Mouse (Mus musculus) testis, postnatal 14 days (tissue): ENCODE results near the gene Nxn.

Experiments used
- DNase-seq: peaks from one replicate; pipeline ENCODE4 v3.0.0; 2021; ENCODE audit warnings: low spot score

Gene Nxn

GRCm38 (mm10) chr11:76298457-76299000, 100.4 kb downstream of the Nxn start:
- DNase-seq: no peak

- DNase-seq: no peak
These were observed 101.7 kb downstream of the Nxn start for GRCm38 (mm10) chr11:76297252-76297651.

GRCm38 (mm10) chr11:76294836-76295235, 104.1 kb downstream of the Nxn start:
- DNase-seq: no peak

- no peak for DNase-seq
These were observed 104.9 kb downstream of the Nxn start for GRCm38 (mm10) chr11:76294078-76294477.

GRCm38 (mm10) chr11:76292831-76293230, 106.1 kb downstream of the Nxn start:
- DNase-seq: no peak

- no peak for DNase-seq
These were observed 106.5 kb downstream of the Nxn start for GRCm38 (mm10) chr11:76292398-76292797.

- DNase-seq: no peak
These were observed 107.0 kb downstream of the Nxn start for GRCm38 (mm10) chr11:76291960-76292359.

GRCm38 (mm10) chr11:76290367-76290766, 108.6 kb downstream of the Nxn start:
- no peak for DNase-seq

GRCm38 (mm10) chr11:76288645-76289044, 110.3 kb downstream of the Nxn start:
- DNase-seq: no peak

- DNase-seq: no peak
These were observed 111.6 kb downstream of the Nxn start for GRCm38 (mm10) chr11:76287301-76287700.

GRCm38 (mm10) chr11:76286534-76287126, 112.3 kb downstream of the Nxn start:
- no peak for DNase-seq

- DNase-seq: peak; percentile 52
These were observed 113.4 kb downstream of the Nxn start for GRCm38 (mm10) chr11:76285431-76286075.

GRCm38 (mm10) chr11:76283841-76284240, 115.1 kb downstream of the Nxn start:
- no peak for DNase-seq

- no peak for DNase-seq
These were observed 119.0 kb downstream of the Nxn start for GRCm38 (mm10) chr11:76279971-76280370.

GRCm38 (mm10) chr11:76278960-76279852, 119.7 kb downstream of the Nxn start:
- DNase-seq: no peak

GRCm38 (mm10) chr11:76272440-76272839, 126.5 kb downstream of the Nxn start:
- no peak for DNase-seq

- no peak for DNase-seq
These were observed 130.3 kb downstream of the Nxn start for GRCm38 (mm10) chr11:76268521-76269065.

GRCm38 (mm10) chr11:76268001-76268459, 130.9 kb downstream of the Nxn start:
- DNase-seq: no peak

GRCm38 (mm10) chr11:76267550-76267949, 131.4 kb downstream of the Nxn start:
- DNase-seq: no peak

- no peak for DNase-seq
These were observed 136.2 kb downstream of the Nxn start for GRCm38 (mm10) chr11:76262611-76263351.

- no peak for DNase-seq
These were observed 137.7 kb downstream of the Nxn start for GRCm38 (mm10) chr11:76261224-76261623.
